Mouse (Mus musculus): ENCODE results near the gene Cnot11.

DNA sequence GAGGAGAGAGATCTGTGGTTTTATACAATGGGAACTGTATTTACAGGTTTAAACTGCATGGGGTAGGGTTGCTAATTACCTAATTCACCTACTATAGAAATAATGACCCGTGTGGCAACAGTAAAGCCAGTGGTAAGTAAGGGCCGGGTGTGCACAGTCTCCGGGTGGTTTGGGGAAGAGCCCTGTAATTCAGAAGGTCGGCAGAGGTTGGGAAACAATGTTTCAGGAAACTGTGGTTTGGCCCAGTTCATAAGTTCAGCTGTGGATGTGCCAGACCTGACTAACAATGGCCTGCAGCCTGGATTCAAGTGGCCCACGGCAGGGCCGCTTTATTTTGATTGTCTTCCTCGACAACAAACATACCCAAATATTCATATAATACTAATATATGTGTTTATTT lies 9.0 kb upstream of the Cnot11 start:
- TF ChIP-seq GATA1 (IDR thresholded peaks at IDR 0.05; ENCODE audit: borderline replicate concordance, low read length) (no peak), CTCF (IDR thresholded peaks at IDR 0.05; ENCODE audit: low read depth, low read length) (no peak), GATA2 (IDR thresholded peaks at IDR 0.05; ENCODE audit: borderline replicate concordance, low read depth, low read length) (no peak), POLR2AphosphoS5 (IDR thresholded peaks at IDR 0.05; ENCODE audit: insufficient replicate concordance, low read depth, low read length) (no peak)

Data from G1E (cell line).